Mouse (Mus musculus) intestine, embryonic 16.5 days (tissue): ENCODE data around the gene Tns1. TPM values are rescaled to one million over a fixed set of nuclear protein-coding genes. Genes with fewer than 3 reads are reported as not detected.

Experiments
- ATAC-seq: fragments of 200-750 bp; cut with Nextera tagmentation; 2 replicates; pipeline ENCODE4 v1.8.0; 2017; ENCODE audit warnings: moderate TSS enrichment, moderate library complexity
- H3K27ac ChIP-seq: fragments of 300-500 bp; sonication (generic); 2 replicates; pipeline ENCODE4 v1.5.1; 2014; ENCODE audit warnings: mild to moderate bottlenecking, low read length
- H3K27me3 ChIP-seq: fragments of 300-500 bp; sonication (generic); replicated peaks from 2 replicates; pipeline ENCODE4 v1.6.1; 2014; ENCODE audit warnings: low read length, control low read depth, mixed read lengths; ENCODE audit not compliant: control insufficient read depth, insufficient read depth
- H3K36me3 ChIP-seq: fragments of 300-500 bp; sonication (generic); 2 replicates; pipeline ENCODE4 v1.6.1; 2014; ENCODE audit warnings: low read length, control low read depth; ENCODE audit not compliant: control insufficient read depth, insufficient read depth
- H3K4me1 ChIP-seq: fragments of 300-500 bp; sonication (generic); 2 replicates; pipeline ENCODE4 v1.6.1; 2014; ENCODE audit warnings: low read length, control low read depth, mixed read lengths; ENCODE audit not compliant: control insufficient read depth, insufficient read depth
- H3K4me2 ChIP-seq: fragments of 300-500 bp; sonication (generic); 2 replicates; pipeline ENCODE4 v1.6.1; 2014; ENCODE audit warnings: low read depth, low read length, control low read depth
- H3K4me3 ChIP-seq: fragments of 300-500 bp; sonication (generic); 2 replicates; pipeline ENCODE4 v1.5.1; 2014; ENCODE audit warnings: mild to moderate bottlenecking, low read length
- H3K9ac ChIP-seq: fragments of 300-500 bp; sonication (generic); 2 replicates; pipeline ENCODE4 v1.6.1; 2014; ENCODE audit warnings: low read depth, low read length
- H3K9me3 ChIP-seq: fragments of 300-500 bp; sonication (generic); 2 replicates; pipeline ENCODE4 v1.6.1; 2016; ENCODE audit warnings: low read length, control low read depth; ENCODE audit not compliant: control insufficient read depth
- WGBS: fragments of 180-500 bp; shearing (Covaris S2); extraction: QIAGEN DNeasy Blood & Tissue Kit; methylation state at CpG from one replicate; pipeline ENCODE4 v1.1.7; 2014; 5-methylcytosine and 5-hydroxymethylcytosine counted together
- polyA plus RNA-seq: library from polyadenylated mRNA; unstranded; fragments of >200 nt; fragmentation: Nextera tagmentation; extraction: Ambion mirVana; gene quantifications from 2 replicates; pipeline ENCODE4 v1.2.1, GENCODE M21; 2015

Gene Tns1
- polyA plus RNA-seq, 1 experiment from 2014 or later, result 20.2 TPM

DNA sequence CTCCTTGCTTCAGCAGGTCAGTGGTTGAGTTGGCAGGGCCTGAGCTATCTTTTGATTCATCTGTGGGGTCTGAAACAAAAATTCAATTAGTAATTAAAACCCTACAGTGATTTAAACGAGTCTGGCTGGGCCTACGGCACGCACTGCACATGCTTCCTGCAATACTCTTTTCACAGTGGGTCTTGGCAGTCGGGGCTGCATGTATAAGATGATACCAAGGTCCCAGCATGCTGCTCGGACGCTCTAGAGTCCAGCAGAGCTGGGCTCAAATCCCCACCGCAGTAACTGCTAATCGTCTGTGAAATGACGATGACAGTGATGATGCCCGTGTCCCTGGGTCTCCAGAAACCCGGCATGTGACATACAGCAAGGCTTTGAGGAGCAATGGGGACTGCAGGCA is 206.2 kb downstream of the Tns1 start:
- no peak for ATAC-seq
- Histone ChIP-seq H3K36me3 (no peaks in the 10 kb centered on the region), H3K9me3 (no peaks in the 10 kb centered on the region), H3K4me1 (peaks cover 10% of the 10 kb centered on the region), H3K4me2 (no peak overlapping the region), H3K27me3 (no peaks in the 10 kb centered on the region), H3K27ac (no peak overlapping the region), H3K9ac (no peak overlapping the region), H3K4me3 (no peak overlapping the region)
- WGBS, result 83% methylated on average over 11 of the region's 11 CpGs

GRCm38 (mm10) chr1:73916298-73916697 is 208.0 kb downstream of the Tns1 start:
- H3K4me3 ChIP-seq, result no peak overlapping the region
- H3K27ac ChIP-seq, result no peak overlapping the region
- no peaks in the 10 kb centered on the region for H3K36me3 ChIP-seq
- no peak overlapping the region for H3K4me2 ChIP-seq
- H3K9ac ChIP-seq, result no peak overlapping the region
- no peaks in the 10 kb centered on the region for H3K9me3 ChIP-seq
- peaks cover 10% of the 10 kb centered on the region for H3K4me1 ChIP-seq
- no peak for ATAC-seq
- WGBS, result 88% methylated on average over 1 of the region's 1 CpGs
- no peaks in the 10 kb centered on the region for H3K27me3 ChIP-seq

- Histone ChIP-seq H3K9me3 (no peaks in the 10 kb centered on the region), H3K4me3 (no peak overlapping the region), H3K9ac (no peak overlapping the region), H3K36me3 (no peaks in the 10 kb centered on the region), H3K27me3 (no peaks in the 10 kb centered on the region), H3K4me2 (no peak overlapping the region), H3K4me1 (peaks cover 10% of the 10 kb centered on the region), H3K27ac (no peak overlapping the region)
- 55% methylated on average over 8 of the region's 8 CpGs for WGBS
- ATAC-seq, result no peak
Measured at GRCm38 (mm10) chr1:73915218-73916070, 208.8 kb downstream of the Tns1 start.

GRCm38 (mm10) chr1:73914076-73914475 is 210.2 kb downstream of the Tns1 start:
- ATAC-seq, result peak; percentile 49; the same call in 1 of the 2 replicates
- Histone ChIP-seq H3K27me3 (no peaks in the 10 kb centered on the region), H3K4me1 (peaks cover 10% of the 10 kb centered on the region), H3K9me3 (no peaks in the 10 kb centered on the region), H3K36me3 (no peaks in the 10 kb centered on the region), H3K27ac (no peak overlapping the region), H3K9ac (no peak overlapping the region), H3K4me3 (no peak overlapping the region), H3K4me2 (no peak overlapping the region)
- WGBS, result 17% methylated on average over 9 of the region's 9 CpGs

- Histone ChIP-seq H3K27me3 (no peaks in the 10 kb centered on the region), H3K27ac (no peak overlapping the region), H3K9me3 (no peaks in the 10 kb centered on the region), H3K9ac (no peak overlapping the region), H3K4me3 (no peak overlapping the region), H3K4me1 (peaks cover 10% of the 10 kb centered on the region), H3K36me3 (no peaks in the 10 kb centered on the region), H3K4me2 (no peak overlapping the region)
- 73% methylated on average over 19 of the region's 19 CpGs for WGBS
- no peak for ATAC-seq
Measured at GRCm38 (mm10) chr1:73913071-73914005, 210.9 kb downstream of the Tns1 start.

DNA sequence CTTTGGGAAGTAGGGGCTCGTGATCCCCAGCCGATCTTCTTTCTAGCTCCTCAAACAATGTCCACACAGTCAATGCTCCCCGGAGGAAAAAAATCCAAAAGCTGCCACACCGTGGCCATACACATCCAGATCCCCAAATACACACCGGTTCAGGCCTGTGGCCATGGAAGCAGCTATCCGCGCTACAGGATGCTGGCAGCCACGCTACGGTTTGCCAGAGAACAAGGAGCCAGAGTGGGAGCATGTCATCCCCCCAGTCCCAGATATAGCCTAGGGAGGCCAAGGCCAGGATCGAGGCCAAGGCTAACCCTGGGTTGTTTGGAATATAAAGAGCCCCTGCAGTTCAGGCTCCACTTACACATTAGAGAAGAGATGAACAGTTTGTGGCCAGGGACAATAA is 211.8 kb downstream of the Tns1 start:
- H3K9ac ChIP-seq, result no peak overlapping the region
- H3K27me3 ChIP-seq, result no peaks in the 10 kb centered on the region
- H3K4me3 ChIP-seq, result no peak overlapping the region
- no peaks in the 10 kb centered on the region for H3K36me3 ChIP-seq
- WGBS, result 83% methylated on average over 10 of the region's 10 CpGs
- H3K9me3 ChIP-seq, result no peaks in the 10 kb centered on the region
- ATAC-seq, result no peak
- H3K27ac ChIP-seq, result no peak overlapping the region
- H3K4me2 ChIP-seq, result no peak overlapping the region
- H3K4me1 ChIP-seq, result peaks cover 10% of the 10 kb centered on the region

- no peak overlapping the region for H3K4me3 ChIP-seq
- no peaks in the 10 kb centered on the region for H3K27me3 ChIP-seq
- H3K27ac ChIP-seq, result no peak overlapping the region
- no peak overlapping the region for H3K9ac ChIP-seq
- no peak for ATAC-seq
- H3K4me2 ChIP-seq, result no peak overlapping the region
- peaks cover 10% of the 10 kb centered on the region for H3K4me1 ChIP-seq
- H3K36me3 ChIP-seq, result no peaks in the 10 kb centered on the region
- H3K9me3 ChIP-seq, result no peaks in the 10 kb centered on the region
- WGBS, result 70% methylated on average over 8 of the region's 8 CpGs
Measured at GRCm38 (mm10) chr1:73911981-73912380, 212.3 kb downstream of the Tns1 start.

- no peak for ATAC-seq
- WGBS, result 88% methylated on average over 8 of the region's 8 CpGs
Measured at GRCm38 (mm10) chr1:73910701-73911100, 213.5 kb downstream of the Tns1 start.

DNA sequence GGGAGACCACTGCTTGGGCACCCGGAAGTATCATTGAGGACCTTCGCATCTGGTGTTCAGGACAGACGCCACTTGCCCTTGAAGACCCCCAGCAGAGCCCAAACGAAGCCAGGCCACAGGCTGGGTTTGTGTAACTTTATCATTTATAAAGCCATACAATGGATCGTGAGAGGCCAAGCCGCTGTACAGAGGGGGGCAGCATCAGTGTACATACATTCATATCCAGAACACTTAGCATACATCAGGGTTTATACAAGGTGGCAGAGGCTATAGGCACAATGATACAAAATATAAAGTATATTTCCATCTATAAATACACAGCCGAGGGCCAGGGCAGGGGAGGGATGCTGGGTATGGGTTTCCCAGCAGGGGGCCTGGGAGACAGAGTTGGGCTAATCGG is 214.1 kb downstream of the Tns1 start:
- Histone ChIP-seq H3K9ac (no peak overlapping the region), H3K27ac (no peak overlapping the region), H3K27me3 (no peaks in the 10 kb centered on the region), H3K4me1 (peaks cover 10% of the 10 kb centered on the region), H3K9me3 (no peaks in the 10 kb centered on the region), H3K4me2 (no peak overlapping the region), H3K36me3 (no peaks in the 10 kb centered on the region), H3K4me3 (no peak overlapping the region)
- 78% methylated on average over 8 of the region's 8 CpGs for WGBS
- no peak for ATAC-seq

More at GRCm38 (mm10) chr1:73910701-73911100, 213.5 kb downstream of the Tns1 start:
- H3K4me1 ChIP-seq, result peaks cover 10% of the 10 kb centered on the region
- no peaks in the 10 kb centered on the region for H3K36me3 ChIP-seq
- H3K4me3 ChIP-seq, result no peak overlapping the region
- H3K9me3 ChIP-seq, result no peaks in the 10 kb centered on the region
- H3K27me3 ChIP-seq, result no peaks in the 10 kb centered on the region
- no peak overlapping the region for H3K4me2 ChIP-seq
- no peak overlapping the region for H3K27ac ChIP-seq
- H3K9ac ChIP-seq, result 0 out of 2 replicates have a peak overlapping the region, but pooled peaks have one; percentile 7
